Mouse (Mus musculus) ES-Bruce4 (cell line): ENCODE data around the gene Jup.

Experiments used
- CTCF ChIP-seq: IDR thresholded peaks from one replicate; pipeline ENCODE4 v1.8.1; 2011; ENCODE audit warnings: low read depth, low read length
- POLR2A ChIP-seq: IDR thresholded peaks from one replicate; pipeline ENCODE4 v1.8.1; 2011; ENCODE audit warnings: low read length; ENCODE audit not compliant: insufficient read depth

- TF ChIP-seq CTCF (no peak), POLR2A (no peak)
These were observed 72.4 kb downstream of the Jup start for GRCm38 (mm10) chr11:100325062-100325629.
